Mouse (Mus musculus) forebrain, embryonic 11.5 days (tissue): ENCODE data around the gene Cops2. TPM values are rescaled to one million over a fixed set of nuclear protein-coding genes. Genes with fewer than 3 reads are reported as not detected.

Experiments
- ATAC-seq: fragments of 200-750 bp; cut with Nextera tagmentation; replicated peaks from 2 replicates; pipeline ENCODE4 v1.8.0; 2017; ENCODE audit warnings: moderate TSS enrichment; ENCODE audit not compliant: low FRiP score
- DNase-seq: peaks from one replicate; pipeline ENCODE4 v3.0.0-alpha.2; 2017; ENCODE audit warnings: low spot score
- H3K27ac ChIP-seq: fragments of 300-500 bp; sonication (generic); 2 replicates; pipeline ENCODE4 v1.5.1; 2014; ENCODE audit warnings: low read depth, low read length
- H3K27me3 ChIP-seq: fragments of 300-500 bp; sonication (generic); 2 replicates; pipeline ENCODE4 v1.6.1; 2014; ENCODE audit warnings: mild to moderate bottlenecking, low read length, mixed read lengths; ENCODE audit not compliant: control insufficient read depth, insufficient read depth
- H3K36me3 ChIP-seq: fragments of 300-500 bp; sonication (generic); 2 replicates; pipeline ENCODE4 v1.6.1; 2014; ENCODE audit warnings: mild to moderate bottlenecking, low read length, moderate library complexity, mixed read lengths; ENCODE audit not compliant: control insufficient read depth, insufficient read depth
- H3K4me1 ChIP-seq: fragments of 300-500 bp; sonication (generic); replicated peaks from 2 replicates; pipeline ENCODE4 v1.6.1; 2014; ENCODE audit warnings: low read length, mixed read lengths; ENCODE audit not compliant: control insufficient read depth, insufficient read depth
- H3K4me2 ChIP-seq: fragments of 300-500 bp; sonication (generic); 2 replicates; pipeline ENCODE4 v1.6.1; 2014; ENCODE audit warnings: low read depth, mild to moderate bottlenecking, low read length, moderate library complexity, mixed read lengths; ENCODE audit not compliant: severe bottlenecking
- H3K4me3 ChIP-seq: fragments of 300-500 bp; sonication (generic); 2 replicates; pipeline ENCODE4 v1.5.1; 2014; ENCODE audit warnings: low read depth, low read length
- H3K9ac ChIP-seq: fragments of 300-500 bp; sonication (generic); 2 replicates; pipeline ENCODE4 v1.6.1; 2014; ENCODE audit warnings: low read length
- H3K9me3 ChIP-seq: fragments of 300-500 bp; sonication (generic); 2 replicates; pipeline ENCODE4 v1.6.1; 2016; ENCODE audit warnings: low read length, mixed read lengths; ENCODE audit not compliant: control insufficient read depth
- WGBS: fragments of 180-500 bp; shearing (Covaris S2); extraction: QIAGEN DNeasy Blood & Tissue Kit; methylation state at CpG from one replicate; pipeline ENCODE4 v1.1.7; 2014; 5-methylcytosine and 5-hydroxymethylcytosine counted together
- polyA plus RNA-seq: library from polyadenylated mRNA; unstranded; fragments of >200 nt; fragmentation: Nextera tagmentation; extraction: Ambion mirVana; gene quantifications from 2 replicates; pipeline ENCODE4 v1.2.1, GENCODE M21; 2014

The Cops2 gene
- polyA plus RNA-seq, 1 experiment from 2014 or later, result 102 TPM

DNA sequence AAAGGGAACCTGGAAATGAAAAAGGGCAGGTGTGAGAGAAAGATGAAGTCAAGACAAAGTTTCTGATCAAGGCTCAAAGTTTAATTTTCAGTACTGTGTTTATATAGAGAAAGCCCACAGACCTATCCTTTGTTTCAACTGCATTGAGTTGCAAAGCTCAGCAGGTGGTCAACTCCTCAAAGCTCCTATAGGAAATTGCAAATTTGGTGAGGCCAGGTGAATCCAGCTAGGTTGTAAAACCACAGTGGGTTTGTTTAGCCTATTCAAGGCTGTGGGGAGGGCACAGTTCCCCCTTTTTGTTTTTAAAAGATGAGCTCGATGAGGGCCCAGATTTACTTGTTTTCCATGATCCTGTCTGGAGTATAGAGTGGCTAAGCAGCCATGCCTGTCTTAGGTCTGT lies 53.1 kb downstream of the Cops2 start:
- Histone ChIP-seq H3K9me3 (no peaks in the 10 kb centered on the region), H3K9ac (no peak overlapping the region), H3K4me1 (no peaks in the 10 kb centered on the region), H3K36me3 (no peaks in the 10 kb centered on the region), H3K27me3 (no peaks in the 10 kb centered on the region), H3K4me3 (no peak overlapping the region), H3K27ac (no peak overlapping the region), H3K4me2 (no peak overlapping the region)
- no peak for ATAC-seq
- DNase-seq, result no peak
- WGBS, result 48% methylated on average over 1 of the region's 1 CpGs

DNA sequence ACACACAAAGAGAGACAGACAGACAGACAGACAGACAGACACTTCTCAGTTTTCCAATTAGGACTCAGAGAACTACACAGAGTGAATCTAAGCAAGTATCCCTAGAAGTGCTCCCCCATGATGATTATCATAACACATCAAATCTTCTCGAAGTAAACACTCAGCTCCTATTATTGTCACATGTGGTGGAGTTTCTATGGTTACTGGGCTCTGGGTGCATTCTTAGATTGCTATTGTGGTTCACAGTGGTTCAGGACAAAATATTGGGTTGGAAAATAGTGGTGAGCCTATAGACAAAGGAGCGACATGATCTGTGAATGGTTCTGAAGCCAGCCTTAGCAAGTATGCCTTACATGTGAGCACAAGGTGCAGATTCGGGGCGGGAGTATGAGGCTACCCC lies 57.0 kb downstream of the Cops2 start:
- no peaks in the 10 kb centered on the region for H3K9me3 ChIP-seq
- H3K4me1 ChIP-seq, result no peaks in the 10 kb centered on the region
- 82% methylated on average over 4 of the region's 4 CpGs for WGBS
- ATAC-seq (no peak), DNase-seq (no peak)
- no peak overlapping the region for H3K27ac ChIP-seq
- no peak overlapping the region for H3K4me2 ChIP-seq
- H3K27me3 ChIP-seq, result no peaks in the 10 kb centered on the region
- no peak overlapping the region for H3K4me3 ChIP-seq
- no peak overlapping the region for H3K9ac ChIP-seq
- no peaks in the 10 kb centered on the region for H3K36me3 ChIP-seq

GRCm38 (mm10) chr2:125801038-125801437 lies 57.9 kb downstream of the Cops2 start:
- WGBS, result 77% methylated on average over 8 of the region's 8 CpGs
- DNase-seq (no peak), ATAC-seq (no peak)
- H3K36me3 ChIP-seq, result no peaks in the 10 kb centered on the region
- H3K9ac ChIP-seq, result no peak overlapping the region
- no peak overlapping the region for H3K4me3 ChIP-seq
- H3K9me3 ChIP-seq, result no peaks in the 10 kb centered on the region
- H3K4me1 ChIP-seq, result no peaks in the 10 kb centered on the region
- H3K27me3 ChIP-seq, result no peaks in the 10 kb centered on the region
- no peak overlapping the region for H3K4me2 ChIP-seq
- no peak overlapping the region for H3K27ac ChIP-seq

GRCm38 (mm10) chr2:125800428-125800827 lies 58.5 kb downstream of the Cops2 start:
- DNase-seq (no peak), ATAC-seq (no peak)
- no peaks in the 10 kb centered on the region for H3K27me3 ChIP-seq
- no peak overlapping the region for H3K9ac ChIP-seq
- no peak overlapping the region for H3K4me2 ChIP-seq
- no peak overlapping the region for H3K4me3 ChIP-seq
- 82% methylated on average over 4 of the region's 4 CpGs for WGBS
- H3K4me1 ChIP-seq, result no peaks in the 10 kb centered on the region
- H3K9me3 ChIP-seq, result no peaks in the 10 kb centered on the region
- no peaks in the 10 kb centered on the region for H3K36me3 ChIP-seq
- no peak overlapping the region for H3K27ac ChIP-seq

DNA sequence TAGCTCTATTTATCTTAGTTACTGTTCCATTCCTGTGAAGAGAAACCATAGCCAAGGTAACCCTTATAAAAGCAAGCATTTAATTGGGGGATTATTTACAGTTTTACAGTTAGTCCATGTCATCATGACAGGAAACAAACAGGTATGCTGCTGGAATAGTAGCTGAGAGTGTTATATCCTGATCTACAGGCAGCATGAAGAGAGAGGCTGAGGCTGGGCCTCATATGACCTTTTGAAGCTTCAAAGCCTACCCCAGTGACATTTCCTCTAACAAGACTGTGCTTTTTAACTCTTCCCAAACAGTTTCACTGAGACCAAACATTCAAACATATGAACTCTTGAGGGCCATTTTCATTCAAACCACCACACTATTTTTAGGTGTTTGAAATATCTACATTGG lies 61.1 kb downstream of the Cops2 start:
- H3K36me3 ChIP-seq, result no peaks in the 10 kb centered on the region
- H3K4me2 ChIP-seq, result no peak overlapping the region
- no peak overlapping the region for H3K27ac ChIP-seq
- DNase-seq (no peak), ATAC-seq (no peak)
- no peaks in the 10 kb centered on the region for H3K9me3 ChIP-seq
- H3K4me1 ChIP-seq, result no peaks in the 10 kb centered on the region
- no peaks in the 10 kb centered on the region for H3K27me3 ChIP-seq
- no peak overlapping the region for H3K4me3 ChIP-seq
- H3K9ac ChIP-seq, result no peak overlapping the region

- H3K27ac ChIP-seq, result no peak overlapping the region
- no peak overlapping the region for H3K9ac ChIP-seq
- H3K4me3 ChIP-seq, result no peak overlapping the region
- ATAC-seq (no peak), DNase-seq (no peak)
- no peaks in the 10 kb centered on the region for H3K36me3 ChIP-seq
- WGBS, result 83% methylated on average over 2 of the region's 2 CpGs
- H3K27me3 ChIP-seq, result no peaks in the 10 kb centered on the region
- H3K4me1 ChIP-seq, result no peaks in the 10 kb centered on the region
- no peaks in the 10 kb centered on the region for H3K9me3 ChIP-seq
- no peak overlapping the region for H3K4me2 ChIP-seq
Observed at GRCm38 (mm10) chr2:125795118-125795517, 63.8 kb downstream of the Cops2 start.

- Histone ChIP-seq H3K27me3 (no peaks in the 10 kb centered on the region), H3K4me1 (no peaks in the 10 kb centered on the region), H3K27ac (no peak overlapping the region), H3K4me3 (no peak overlapping the region), H3K36me3 (no peaks in the 10 kb centered on the region), H3K4me2 (no peak overlapping the region), H3K9ac (no peak overlapping the region), H3K9me3 (no peaks in the 10 kb centered on the region)
- WGBS, result 91% methylated on average over 2 of the region's 2 CpGs
- no peak for ATAC-seq
- no peak for DNase-seq
Observed at GRCm38 (mm10) chr2:125794166-125794565, 64.8 kb downstream of the Cops2 start.

GRCm38 (mm10) chr2:125792879-125793261 lies 66.1 kb downstream of the Cops2 start:
- Histone ChIP-seq H3K27ac (no peak overlapping the region), H3K36me3 (no peaks in the 10 kb centered on the region), H3K27me3 (no peaks in the 10 kb centered on the region), H3K9ac (no peak overlapping the region), H3K4me2 (no peak overlapping the region), H3K4me3 (no peak overlapping the region), H3K4me1 (no peaks in the 10 kb centered on the region), H3K9me3 (no peaks in the 10 kb centered on the region)
- no peak for DNase-seq
- ATAC-seq, result no peak
- 91% methylated on average over 11 of the region's 11 CpGs for WGBS

GRCm38 (mm10) chr2:125792144-125792878 lies 66.6 kb downstream of the Cops2 start:
- ATAC-seq (no peak), DNase-seq (no peak)
- Histone ChIP-seq H3K4me2 (no peak overlapping the region), H3K27me3 (no peaks in the 10 kb centered on the region), H3K36me3 (no peaks in the 10 kb centered on the region), H3K27ac (no peak overlapping the region), H3K4me3 (no peak overlapping the region), H3K9ac (no peak overlapping the region), H3K9me3 (no peaks in the 10 kb centered on the region), H3K4me1 (no peaks in the 10 kb centered on the region)
- WGBS, result 83% methylated on average over 2 of the region's 2 CpGs
